Mouse (Mus musculus) testis, postnatal 10 days (tissue): ENCODE results near the gene Sgsm2.

Experiments used
- DNase-seq: peaks from one replicate; pipeline ENCODE4 v3.0.0; 2021; ENCODE audit warnings: low spot score

Gene Sgsm2

DNA sequence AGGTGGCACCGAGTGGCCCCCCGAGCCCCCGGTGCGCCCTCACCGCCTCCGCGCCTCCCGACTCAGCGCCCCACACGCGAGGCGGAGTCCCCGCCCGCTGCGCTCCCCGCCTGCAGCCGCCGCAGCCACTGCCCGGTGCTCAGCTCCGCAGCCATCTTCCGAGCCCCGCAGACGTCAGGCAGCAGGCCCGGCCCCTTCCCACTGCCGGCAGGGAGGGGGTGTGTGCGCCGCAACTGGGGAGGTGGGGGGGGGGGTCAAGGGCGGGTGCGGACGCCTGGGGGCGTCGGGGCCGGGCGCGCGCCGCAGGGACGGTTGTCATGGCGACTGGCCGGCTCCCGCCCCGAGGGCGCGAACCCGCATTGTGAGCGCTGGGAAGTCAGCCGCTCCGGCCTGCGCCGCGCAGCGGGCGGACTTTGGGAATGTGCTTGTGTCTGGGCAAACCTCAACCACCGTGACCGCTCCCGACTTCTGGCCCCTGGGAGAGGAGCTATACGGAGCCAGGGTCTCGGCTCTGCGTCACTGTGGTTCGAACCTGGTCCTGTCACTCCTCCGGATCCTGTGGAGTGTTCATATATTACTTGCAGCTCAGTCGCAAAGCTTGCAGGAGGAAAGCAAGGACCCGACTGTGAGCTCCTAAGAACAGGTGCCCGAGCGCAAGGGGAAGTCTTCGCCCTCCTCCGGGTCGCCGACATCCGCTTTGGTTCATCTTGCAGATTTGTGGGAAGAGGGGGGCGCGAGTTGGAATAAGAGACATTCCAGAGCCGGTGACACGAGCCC, at the start of gene Sgsm2:
TSS of gene Sgsm2 (minus strand) at position 160 of the 777 bp plus-strand sequence.
- DNase-seq, result peak; percentile 84

DNA sequence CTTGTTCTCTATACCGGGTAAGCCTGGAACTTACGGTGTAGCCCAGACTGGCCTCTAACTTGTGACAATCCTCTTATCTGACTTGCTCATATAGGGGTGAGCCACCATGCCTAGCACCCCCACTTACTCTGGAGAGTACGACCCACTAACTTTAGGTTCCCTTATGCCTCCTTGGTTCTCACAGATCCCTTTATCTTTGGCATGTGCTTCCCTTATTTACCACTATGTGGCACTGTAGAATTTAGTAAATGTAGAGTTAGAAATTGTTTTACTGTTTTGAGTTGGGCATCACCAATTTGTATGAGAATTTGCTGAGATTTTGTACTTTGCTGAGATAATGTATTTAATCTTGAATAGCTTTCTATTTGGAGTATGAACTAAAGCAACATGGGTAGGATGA, 49.5 kb upstream of the Sgsm2 start:
- no peak for DNase-seq

DNA sequence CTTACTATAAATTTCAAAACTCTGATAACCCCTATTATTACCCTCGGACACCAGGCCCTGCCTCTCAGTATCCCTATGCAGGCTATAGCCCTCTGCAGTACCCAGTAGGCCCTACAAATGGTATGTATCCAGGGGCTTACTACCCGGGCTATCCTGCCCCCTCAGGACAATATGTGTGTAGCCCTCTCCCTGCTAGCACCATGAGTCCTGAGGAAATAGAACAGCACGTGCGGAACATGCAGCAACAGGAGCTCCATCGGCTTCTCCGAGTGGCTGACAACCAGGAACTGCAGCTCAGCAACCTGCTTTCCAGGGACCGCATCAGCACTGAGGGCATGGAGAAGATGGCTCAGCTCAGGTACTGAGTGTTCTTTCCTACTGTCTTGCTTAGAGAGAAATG, 33.5 kb upstream of the Sgsm2 start:
- DNase-seq, result no peak

DNA sequence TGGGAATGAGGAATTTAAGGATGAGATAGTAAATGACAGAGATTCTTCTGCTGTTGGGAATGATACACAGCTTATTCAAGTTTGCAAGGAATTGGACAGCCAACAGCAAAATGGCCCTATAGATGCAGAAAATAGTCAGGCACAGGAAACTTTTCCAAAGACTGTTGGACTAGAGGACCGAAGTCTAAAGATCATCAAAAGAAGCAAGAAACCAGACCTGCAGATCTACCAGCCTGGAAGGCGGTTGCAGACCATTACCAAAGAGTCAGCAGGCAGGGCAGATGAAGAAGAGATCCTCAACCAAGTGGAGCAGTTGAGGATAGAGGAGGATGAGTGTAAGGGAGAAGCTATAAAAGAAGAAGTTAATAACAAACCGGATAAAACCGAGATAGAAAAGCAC, 32.3 kb upstream of the Sgsm2 start:
- DNase-seq, result no peak

DNA sequence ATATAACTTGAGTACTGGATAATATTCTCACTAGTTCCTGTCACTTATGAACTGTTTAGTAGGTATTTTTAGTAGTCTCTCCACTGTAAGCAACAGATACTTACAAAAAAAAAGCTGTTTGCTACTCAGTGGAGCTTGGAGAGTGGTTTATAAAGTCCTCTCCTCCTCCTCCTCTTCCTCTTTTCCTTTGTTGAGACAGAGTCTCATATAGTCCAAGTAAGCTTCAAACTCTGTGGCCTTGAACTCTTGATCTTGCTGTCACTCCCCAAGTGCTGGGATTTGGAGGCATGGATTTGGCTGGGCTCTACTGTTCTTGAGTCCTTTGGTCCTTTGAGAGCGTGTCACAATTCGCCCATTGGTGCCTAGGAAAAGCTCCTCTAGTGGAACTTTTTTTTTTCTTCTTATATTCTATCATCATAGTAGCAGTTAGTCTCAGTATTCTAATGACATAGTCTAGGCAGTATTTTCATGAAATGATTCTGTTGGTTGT, 30.4 kb upstream of the Sgsm2 start:
- DNase-seq, result no peak

DNA sequence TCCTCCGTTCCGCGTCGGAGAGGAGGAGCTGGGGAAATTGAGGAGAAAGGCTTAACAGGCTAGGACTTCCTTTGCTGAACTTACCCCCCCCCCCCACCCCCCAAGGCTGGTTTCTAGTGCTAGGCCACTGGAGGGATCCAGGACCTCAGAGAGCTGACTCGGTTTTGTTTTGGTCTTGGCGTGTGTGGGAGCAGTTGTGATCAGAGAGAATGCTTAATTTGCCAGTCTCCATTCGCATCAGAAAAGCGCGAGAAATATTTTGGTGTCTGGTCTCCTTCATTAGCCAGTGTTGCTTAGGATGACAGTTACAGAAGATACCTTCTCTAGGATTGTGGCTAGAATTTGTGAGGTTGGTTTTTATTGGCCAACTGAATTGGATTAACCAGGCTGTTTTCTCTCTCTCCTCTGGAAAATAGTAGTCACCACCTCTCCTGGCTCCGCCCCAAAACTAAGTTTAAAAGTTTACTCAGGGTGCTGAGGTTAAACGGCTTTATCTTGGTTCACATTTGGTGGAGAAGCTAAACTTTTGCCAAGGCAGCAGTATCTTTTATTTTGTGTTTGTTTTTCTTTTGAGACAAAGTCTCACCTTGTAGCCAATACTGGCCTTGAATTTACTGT, 29.6 kb upstream of the Sgsm2 start:
- DNase-seq, result peak; percentile 63

DNA sequence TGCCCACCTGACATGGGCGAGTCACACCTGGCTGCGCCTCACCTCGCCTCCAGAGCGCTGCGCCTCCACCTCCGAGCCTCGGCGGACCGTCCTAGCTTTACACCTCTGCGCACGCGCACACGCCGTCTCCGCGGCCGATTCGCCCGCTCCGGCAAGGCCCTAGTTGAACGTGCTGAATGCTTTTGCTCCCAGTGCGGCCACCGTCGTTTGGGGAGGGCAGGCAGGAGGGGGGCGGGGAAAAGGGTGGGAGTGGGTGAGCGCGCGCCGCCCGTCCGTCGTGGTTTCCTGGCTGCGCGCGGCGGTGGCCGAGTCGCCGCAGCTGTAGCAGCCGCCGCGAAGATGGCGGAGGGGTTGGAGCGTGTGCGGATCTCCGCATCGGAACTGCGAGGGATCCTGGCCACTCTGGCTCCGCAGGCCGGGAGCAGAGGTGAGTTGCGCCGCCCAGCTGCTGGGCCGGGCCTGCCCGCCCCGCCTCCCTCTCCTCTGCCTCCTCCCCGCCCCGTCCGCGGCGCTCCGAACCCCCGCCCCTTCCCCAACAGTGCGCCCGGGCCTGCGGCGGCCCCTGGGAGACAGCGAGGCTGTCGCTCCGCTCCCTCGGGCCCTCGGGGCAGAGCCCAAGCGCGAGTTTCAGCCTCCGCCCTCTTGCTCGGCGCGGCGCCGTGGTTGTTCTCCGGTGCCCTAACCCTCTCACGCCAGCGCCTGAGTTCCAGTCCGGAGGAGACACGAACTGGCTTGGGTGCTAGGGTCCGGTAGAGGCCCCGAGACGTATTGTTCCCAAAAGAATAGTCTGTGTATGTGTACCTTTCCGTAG, 28.9 kb upstream of the Sgsm2 start, which contains the start of the genes Smg6 and Srr:
TSS of gene Smg6 (plus strand) at position 247 of the 811 bp plus-strand sequence.
TSS of gene Srr (minus strand) at position 372 of the 811 bp plus-strand sequence.
- DNase-seq, result peak; percentile 96

DNA sequence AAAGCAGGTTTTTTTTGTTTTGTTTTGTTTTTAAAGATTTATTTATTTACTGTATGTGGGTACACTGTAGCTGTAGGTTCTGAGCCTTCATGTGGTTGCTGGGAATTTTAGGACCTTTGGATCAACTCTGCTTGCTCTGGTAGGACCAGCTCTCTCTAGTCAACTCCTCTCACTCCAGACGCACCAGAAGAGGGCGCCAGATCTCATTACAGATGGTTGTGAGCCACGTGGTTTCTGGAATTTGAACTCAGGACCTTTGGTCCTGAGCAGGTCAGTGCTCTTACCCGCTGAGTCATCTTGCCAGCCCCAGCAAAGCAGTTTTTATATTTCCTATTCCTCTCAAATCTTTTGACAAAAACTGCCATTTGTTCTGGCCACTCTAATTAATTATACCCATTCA, 27.3 kb upstream of the Sgsm2 start:
- peak; percentile 66 for DNase-seq

DNA sequence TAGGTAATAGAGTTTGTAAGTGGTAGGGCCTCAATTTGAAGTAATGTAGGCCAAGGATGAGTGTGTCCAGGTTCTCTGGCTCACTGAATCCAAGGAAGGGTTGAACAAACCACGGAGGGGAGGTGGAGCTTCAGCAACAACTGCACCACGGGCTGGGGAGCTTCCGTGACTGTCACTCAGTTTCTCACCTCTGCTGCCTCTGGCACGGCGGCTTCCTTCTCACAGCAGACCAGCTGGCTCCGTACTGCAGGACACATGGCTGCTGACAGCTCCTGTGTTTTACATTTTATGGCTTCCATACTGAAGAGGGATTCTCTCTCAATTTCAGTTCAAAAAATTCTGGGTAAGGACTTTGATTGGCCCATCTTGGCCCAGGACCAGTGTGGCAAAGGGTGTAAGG, 22.4 kb upstream of the Sgsm2 start:
- DNase-seq, result no peak

DNA sequence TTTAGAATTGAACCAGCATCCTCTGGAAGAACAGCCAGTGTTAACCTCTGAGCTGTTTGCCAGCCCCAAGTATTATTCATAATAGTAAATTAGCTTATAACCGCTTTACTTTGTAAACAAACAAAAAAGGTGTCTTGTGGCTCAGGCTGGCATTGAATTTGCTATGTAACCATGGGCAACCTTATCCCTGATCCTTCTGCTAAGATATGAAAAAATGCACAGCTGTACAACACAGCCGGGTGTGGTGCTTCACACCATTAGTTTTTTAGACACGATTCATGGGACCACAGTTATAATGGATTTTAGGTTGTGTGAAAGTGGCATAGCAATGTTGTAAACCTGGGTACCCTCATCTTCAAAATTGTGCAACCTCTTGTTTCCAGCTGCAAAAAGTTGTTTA, 15.6 kb upstream of the Sgsm2 start:
- no peak for DNase-seq

DNA sequence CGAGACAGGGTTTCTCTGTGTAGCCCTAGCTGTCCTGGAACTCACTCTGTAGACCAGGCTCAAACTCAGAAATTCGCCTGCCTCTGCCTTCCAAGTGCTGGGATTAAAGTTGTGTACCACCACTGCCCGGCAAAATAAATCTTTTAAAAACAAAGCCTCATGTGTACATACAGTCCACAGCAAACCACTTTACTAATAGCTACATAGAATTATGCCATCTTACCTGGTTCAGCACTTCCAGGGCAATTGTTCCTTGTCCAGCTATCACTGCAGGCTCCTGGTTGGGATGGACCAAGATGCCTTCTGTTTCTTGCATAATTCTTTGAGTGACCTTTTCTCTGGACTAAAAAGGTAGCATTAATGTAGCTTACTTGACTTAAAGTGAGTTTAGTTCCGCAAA, 13.1 kb upstream of the Sgsm2 start:
- DNase-seq, result no peak

DNA sequence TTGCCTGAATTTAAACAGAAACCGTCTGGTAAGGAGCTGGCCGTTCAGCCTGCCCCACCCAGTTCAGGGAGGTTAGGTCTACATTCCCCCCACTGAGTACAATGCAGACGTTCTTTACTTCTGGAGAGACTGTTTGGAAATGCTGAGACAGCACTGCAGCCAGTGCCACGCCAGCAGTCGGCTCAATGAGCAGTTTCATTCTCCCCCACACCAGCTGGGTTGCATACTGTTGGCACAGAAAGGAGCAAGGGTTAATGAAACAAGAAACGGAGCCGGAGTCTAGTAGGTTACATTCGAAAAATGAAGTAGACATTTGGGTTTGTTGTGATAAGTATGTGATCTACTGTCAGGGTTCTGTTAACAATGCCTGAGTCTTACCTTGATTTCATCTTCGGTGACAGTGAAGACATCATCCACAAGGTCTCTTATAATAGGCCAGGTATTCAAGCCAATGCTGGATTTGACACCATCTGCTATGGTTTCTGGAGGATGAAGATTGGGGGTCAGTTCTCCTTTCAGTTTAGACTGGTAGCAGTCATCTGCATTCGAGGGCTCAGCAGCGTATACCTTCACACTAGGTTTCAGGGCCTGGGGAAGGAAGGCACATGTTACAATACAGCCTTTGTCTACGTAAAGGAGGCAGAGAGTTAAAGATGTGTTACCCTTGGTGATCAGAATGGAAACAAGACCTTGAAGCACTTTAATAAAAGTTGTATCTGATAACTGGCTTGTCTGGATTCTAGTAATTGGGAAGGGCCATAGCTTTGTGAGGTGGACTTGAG, 11.9 kb upstream of the Sgsm2 start:
- DNase-seq, result no peak

DNA sequence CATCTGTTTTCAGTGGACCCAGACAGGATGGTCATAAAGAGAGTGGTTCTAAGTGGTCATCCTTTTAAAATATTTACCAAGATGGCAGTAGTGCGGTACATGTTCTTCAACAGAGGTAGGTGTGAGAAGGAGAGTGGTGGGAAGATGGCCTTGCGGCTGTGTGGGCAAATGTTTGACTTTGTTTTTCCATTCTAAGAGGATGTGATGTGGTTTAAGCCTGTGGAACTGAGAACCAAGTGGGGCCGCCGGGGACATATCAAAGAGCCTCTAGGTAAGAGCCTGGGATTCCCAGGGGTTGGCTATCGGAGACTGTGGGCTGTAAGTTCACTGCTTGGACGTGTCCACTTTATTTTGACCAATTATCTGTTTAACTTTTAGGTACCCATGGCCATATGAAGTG, 11.0 kb upstream of the Sgsm2 start:
- no peak for DNase-seq

DNA sequence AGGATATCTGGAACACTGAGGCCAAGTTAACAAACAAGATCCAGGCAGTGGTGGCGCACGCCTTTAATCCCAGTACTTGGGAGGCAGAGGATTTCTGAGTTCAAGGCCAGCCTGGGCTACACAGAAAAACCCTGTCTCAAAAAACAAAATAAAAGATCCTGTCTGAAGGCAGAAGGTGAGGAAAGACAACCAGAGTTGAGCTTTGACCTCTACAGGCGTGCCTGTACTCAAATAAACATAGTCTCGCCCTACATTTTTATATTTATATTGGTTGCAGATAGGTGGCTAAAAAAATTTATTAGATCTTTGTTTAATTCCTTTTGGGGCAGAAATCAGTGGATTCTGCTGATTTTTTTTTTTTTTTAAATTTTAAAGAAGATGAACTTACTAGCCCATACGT, 5.6 kb upstream of the Sgsm2 start:
- no peak for DNase-seq

DNA sequence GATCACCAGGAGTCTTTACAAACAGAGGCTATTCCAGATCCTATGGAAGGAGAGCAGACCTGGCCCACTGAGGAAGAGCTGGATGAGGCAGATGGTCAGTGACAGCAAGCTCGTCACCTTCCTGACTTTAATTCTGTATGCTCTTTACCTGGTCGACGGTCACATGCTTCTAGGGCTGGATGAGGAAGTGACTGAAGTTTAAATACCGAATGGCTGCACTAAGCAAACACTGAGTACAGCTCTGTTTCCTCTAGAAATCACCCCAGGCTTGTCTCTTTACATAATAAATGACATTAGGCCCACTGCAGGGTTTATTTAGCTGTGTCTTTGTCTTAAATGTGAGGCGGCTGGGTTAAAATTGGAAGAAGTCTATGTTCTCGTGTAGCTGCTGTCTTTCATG, 4.7 kb upstream of the Sgsm2 start:
- no peak for DNase-seq

DNA sequence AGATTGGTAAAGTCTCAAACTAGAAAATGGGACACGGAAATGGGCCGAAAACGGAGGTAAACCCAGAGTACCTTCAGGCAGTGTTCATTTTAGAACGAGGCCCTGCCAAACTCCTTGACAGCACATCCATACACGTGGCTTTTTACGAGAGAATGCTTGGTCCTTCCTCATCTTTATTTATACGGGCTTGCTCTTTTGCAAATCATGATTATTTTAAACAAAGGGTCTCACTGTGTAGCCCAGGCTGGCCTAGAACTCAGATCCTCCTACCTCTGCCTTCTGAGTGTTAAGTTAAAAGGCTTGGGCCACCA, 1.6 kb upstream of the Sgsm2 start:
- DNase-seq, result no peak

DNA sequence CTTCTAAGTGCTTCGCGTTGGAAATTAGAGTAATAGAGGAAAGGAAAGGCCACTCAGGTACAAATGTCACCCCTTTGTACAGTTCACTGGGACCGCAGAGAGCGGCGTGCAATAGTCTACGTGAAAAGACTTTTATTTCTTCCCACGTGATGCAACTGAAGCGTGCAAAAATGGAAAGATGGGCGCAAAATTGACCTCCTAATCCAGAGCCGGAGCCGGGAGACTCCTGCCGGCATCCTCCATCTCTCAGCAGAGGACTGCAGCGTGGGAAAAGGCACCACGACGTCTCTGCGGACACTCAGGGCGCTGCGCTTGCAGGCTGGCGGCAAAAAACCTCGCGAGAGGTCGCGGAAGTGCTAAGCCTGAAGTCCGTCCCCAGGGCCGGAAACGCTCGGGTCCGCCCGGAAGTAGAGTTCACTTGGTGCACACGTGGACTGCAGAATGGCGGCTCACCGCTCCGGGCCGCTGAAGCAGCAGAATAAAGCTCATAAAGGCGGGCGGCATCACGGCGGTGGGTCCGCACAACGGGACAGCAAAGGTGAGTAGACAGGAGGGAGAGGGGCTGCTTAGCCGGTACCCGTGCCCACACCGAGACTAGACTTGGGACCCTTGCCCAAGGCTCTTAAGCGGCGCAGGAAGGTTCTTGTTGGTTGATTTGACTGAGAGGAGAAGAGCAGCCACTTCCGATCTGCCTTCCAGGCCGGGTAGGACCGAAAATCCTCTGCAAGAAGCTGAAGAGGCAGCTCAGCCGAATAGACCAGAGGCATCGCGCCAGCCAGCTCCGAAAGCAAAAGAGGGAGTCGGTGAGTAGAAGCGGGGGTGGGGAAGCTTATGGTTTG, 1.0 kb upstream of the Sgsm2 start, which contains the start of gene Tsr1:
TSS of gene Tsr1 (plus strand) at position 394 of the 839 bp plus-strand sequence.
- DNase-seq, result peak; percentile 89

DNA sequence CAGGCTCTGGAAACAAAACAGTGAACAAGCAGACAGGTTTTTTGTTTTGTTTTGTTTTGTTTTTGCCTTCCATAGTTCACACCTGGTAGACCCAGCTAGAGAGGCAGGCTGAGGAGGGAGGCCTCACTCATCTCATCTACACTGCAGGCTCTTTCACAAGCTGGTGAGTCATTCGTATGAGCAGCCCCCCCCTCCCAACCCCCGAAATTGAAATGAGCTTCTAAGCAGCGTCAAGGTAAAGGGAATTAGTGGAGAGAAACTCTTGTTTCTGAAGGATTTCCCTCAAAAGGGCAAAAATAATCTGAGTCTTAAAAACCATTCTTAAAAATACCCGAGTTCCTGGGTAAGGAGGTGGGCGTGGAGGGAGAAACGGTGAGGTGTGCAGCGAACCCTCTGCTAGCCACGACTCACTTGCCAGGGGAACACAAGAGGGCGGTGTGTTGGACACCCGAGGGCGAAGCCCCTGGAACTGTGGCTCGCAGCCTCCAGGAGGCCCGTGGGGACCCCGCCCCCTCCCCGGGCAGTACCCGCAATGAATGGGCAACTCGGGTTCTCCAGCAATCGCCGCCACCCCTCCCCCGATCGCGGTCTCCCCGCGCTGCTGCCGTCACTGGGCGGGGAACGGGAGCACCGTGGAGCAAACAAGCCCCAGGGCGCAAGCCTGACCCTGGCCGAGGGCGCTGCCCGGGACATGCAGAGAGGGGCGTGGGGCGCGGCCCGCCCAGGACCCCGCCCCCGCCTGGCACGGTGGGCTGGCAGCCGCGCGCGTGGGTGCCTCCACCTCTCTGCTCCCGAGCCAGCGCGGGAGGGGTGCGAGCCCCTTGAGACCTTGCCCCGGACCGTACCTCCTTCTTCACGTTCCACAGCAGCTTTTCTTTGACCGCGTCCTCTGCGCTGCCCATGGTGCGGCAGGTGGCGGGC, 620 bp downstream of the Sgsm2 start:
- DNase-seq, result peak; percentile 83

DNA sequence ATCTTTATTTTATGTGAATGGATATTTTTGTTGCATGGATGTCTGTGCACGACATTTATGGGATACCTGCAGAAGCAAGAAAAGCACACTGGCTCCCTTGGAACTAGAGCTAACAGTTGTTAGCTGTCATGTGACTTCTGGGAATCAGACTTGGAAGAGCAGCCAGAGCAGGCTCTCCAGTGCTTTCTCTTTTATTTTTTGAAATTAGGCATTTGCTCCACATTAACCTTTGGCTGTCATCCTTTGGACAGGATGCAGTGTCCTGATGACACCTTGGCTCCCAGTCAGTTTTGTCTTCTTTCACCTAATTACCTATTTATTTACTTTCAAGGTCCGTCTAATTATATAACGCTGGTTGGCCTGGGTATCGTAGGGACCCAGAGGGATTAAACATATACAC, 2.2 kb downstream of the Sgsm2 start:
- no peak for DNase-seq

DNA sequence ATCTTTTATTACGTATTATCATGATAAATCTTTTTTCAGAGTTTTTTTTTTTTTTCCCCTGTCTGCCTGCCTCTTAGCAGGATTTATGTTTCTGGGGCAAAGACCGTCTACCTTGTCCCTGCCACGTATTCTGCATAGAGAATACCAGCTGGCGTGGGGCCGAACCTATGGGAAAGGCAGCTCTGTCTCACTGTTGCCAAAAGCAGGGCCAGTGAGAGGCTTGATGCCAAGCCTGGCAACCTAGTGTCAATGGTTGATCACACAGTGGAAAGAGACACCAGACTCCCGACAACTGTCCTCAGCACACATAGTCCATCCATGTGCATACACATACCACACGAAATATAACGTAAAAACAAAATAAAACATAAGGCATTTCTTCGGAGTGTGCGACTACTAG, 13.8 kb downstream of the Sgsm2 start:
- DNase-seq, result peak; percentile 44
